Mouse (Mus musculus): Measurements from ENCODE around the gene Lsamp. TPM values are rescaled to one million over a fixed set of nuclear protein-coding genes. Genes with fewer than 3 reads are reported as not detected.
A peak's percentile ranks its signal among the peaks of the same experiment; 100 is the strongest.

Gene Lsamp
- polyA plus RNA-seq, 1 experiment from 2014 or later = 0.95 TPM

- no peak for DNase-seq
- Histone ChIP-seq H3K4me2 (no peak overlapping the region), H3K27ac (ENCODE audit: low read depth) (no peak overlapping the region), H3K4me3 (ENCODE audit: low read depth, low read length) (no peak overlapping the region), H3K4me1 (ENCODE audit: insufficient read depth) (no peaks in the 10 kb centered on the region), H3K36me3 (ENCODE audit: insufficient read depth) (no peaks in the 10 kb centered on the region), H3K27me3 (ENCODE audit: insufficient read depth, low read length) (no peaks in the 10 kb centered on the region), H3K9ac (no peak overlapping the region), H3K9me3 (ENCODE audit: low read depth, low read length) (no peaks in the 10 kb centered on the region)
- WGBS = 77% methylated on average over 11 of the region's 11 CpGs
- no peak for ATAC-seq (ENCODE audit: insufficient read depth)
- no peak for TF ChIP-seq CTCF (IDR thresholded peaks at IDR 0.05; ENCODE audit: low read depth)
These were observed 1762.2 kb downstream of the Lsamp start for GRCm38 (mm10) chr16:41746235-41746911.

GRCm38 (mm10) chr16:41747874-41748273, 1763.7 kb downstream of the Lsamp start:
- Histone ChIP-seq H3K9me3 (ENCODE audit: low read depth, low read length) (no peaks in the 10 kb centered on the region), H3K4me3 (ENCODE audit: low read depth, low read length) (no peak overlapping the region), H3K4me1 (ENCODE audit: insufficient read depth) (no peaks in the 10 kb centered on the region), H3K36me3 (ENCODE audit: insufficient read depth) (no peaks in the 10 kb centered on the region), H3K9ac (no peak overlapping the region), H3K27me3 (ENCODE audit: insufficient read depth, low read length) (no peaks in the 10 kb centered on the region), H3K4me2 (no peak overlapping the region), H3K27ac (ENCODE audit: low read depth) (no peak overlapping the region)
- DNase-seq (no peak), ATAC-seq (ENCODE audit: insufficient read depth) (no peak)
- WGBS = 90% methylated on average over 2 of the region's 2 CpGs
- no peak for TF ChIP-seq CTCF (IDR thresholded peaks at IDR 0.05; ENCODE audit: low read depth)

- WGBS = 71% methylated on average over 2 of the region's 2 CpGs
- no peak for DNase-seq
- TF ChIP-seq CTCF (IDR thresholded peaks at IDR 0.05; ENCODE audit: low read depth) = no peak
- H3K4me2 ChIP-seq = no peak overlapping the region
- no peak overlapping the region for H3K27ac ChIP-seq (ENCODE audit: low read depth)
- H3K4me1 ChIP-seq (ENCODE audit: insufficient read depth) = no peaks in the 10 kb centered on the region
- H3K4me3 ChIP-seq (ENCODE audit: low read depth, low read length) = no peak overlapping the region
- H3K27me3 ChIP-seq (ENCODE audit: insufficient read depth, low read length) = no peaks in the 10 kb centered on the region
- ATAC-seq (ENCODE audit: insufficient read depth) = no peak
- no peaks in the 10 kb centered on the region for H3K36me3 ChIP-seq (ENCODE audit: insufficient read depth)
- H3K9me3 ChIP-seq (ENCODE audit: low read depth, low read length) = no peaks in the 10 kb centered on the region
- H3K9ac ChIP-seq = no peak overlapping the region
These were observed 1764.6 kb downstream of the Lsamp start for GRCm38 (mm10) chr16:41748759-41749158.

- DNase-seq (no peak), ATAC-seq (ENCODE audit: insufficient read depth) (no peak)
- Histone ChIP-seq H3K4me2 (no peak overlapping the region), H3K4me3 (ENCODE audit: low read depth, low read length) (no peak overlapping the region), H3K9me3 (ENCODE audit: low read depth, low read length) (no peaks in the 10 kb centered on the region), H3K9ac (no peak overlapping the region), H3K4me1 (ENCODE audit: insufficient read depth) (no peaks in the 10 kb centered on the region), H3K27ac (ENCODE audit: low read depth) (no peak overlapping the region), H3K27me3 (ENCODE audit: insufficient read depth, low read length) (no peaks in the 10 kb centered on the region), H3K36me3 (ENCODE audit: insufficient read depth) (no peaks in the 10 kb centered on the region)
- WGBS = 60% methylated on average over 6 of the region's 6 CpGs
- TF ChIP-seq CTCF (IDR thresholded peaks at IDR 0.05; ENCODE audit: low read depth) = no peak
These were observed 1780.1 kb downstream of the Lsamp start for GRCm38 (mm10) chr16:41764285-41764684.

DNA sequence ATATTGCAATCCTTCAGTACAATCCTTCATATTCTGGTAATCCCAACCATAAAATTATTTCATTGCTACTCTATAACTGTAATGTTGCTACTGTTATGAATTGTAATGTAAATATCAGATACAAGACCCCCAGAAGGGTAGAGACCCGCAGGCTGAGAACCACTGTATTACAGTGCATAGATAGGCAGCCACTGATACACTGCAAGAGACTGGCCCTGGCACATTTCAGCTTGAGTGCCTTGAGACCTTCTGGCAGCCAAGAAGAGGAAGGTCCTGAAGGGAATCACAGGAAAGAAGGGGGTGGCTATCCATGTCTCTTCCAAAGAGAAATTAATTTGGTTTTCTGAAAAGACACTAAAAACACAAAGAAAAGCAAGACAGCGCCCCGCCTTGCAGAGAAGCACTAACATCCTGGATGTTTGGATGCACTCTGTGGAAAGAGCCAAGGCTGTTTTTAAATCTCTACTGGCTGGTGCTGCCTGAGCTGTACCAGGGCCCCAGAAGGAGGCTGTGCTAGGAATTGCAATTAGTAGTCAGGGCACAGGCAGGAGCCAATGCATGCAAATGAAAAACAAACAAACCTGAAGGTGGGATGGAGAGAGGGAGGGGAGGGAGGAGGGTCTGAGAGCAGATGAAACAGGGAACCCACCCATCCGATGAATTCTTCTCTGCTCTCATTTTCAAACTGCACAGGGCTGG, 1787.4 kb downstream of the Lsamp start:
- no peak for ATAC-seq (ENCODE audit: insufficient read depth)
- Histone ChIP-seq H3K27ac (ENCODE audit: low read depth) (no peak overlapping the region), H3K27me3 (ENCODE audit: insufficient read depth, low read length) (no peaks in the 10 kb centered on the region), H3K36me3 (ENCODE audit: insufficient read depth) (no peaks in the 10 kb centered on the region), H3K9me3 (ENCODE audit: low read depth, low read length) (no peaks in the 10 kb centered on the region), H3K4me2 (no peak overlapping the region), H3K4me3 (ENCODE audit: low read depth, low read length) (no peak overlapping the region), H3K9ac (no peak overlapping the region), H3K4me1 (ENCODE audit: insufficient read depth) (no peaks in the 10 kb centered on the region)
- no peak for DNase-seq
- WGBS = 53% methylated on average over 4 of the region's 4 CpGs
- no peak for TF ChIP-seq CTCF (IDR thresholded peaks at IDR 0.05; ENCODE audit: low read depth)

DNA sequence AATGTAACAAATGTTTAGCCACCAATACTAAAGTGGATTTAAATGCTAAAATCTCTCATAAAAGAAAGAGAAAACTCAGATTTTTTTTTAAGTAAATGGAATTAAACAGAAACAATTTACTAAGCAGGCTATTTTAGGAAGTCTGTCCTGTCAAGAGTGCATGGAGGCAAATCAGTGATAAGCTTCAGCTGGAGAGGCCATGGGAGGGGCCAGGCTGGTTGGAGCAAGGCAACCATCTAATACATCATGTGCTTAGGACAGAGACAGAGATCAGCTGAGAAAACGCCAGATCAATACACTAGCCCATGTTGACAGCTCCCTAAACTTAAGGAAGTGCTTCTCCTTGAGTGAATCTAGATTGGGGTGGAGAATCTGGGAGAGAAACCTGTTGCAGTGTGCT, 1793.4 kb downstream of the Lsamp start:
- no peak for TF ChIP-seq CTCF (IDR thresholded peaks at IDR 0.05; ENCODE audit: low read depth)
- H3K4me2 ChIP-seq = no peak overlapping the region
- no peaks in the 10 kb centered on the region for H3K4me1 ChIP-seq (ENCODE audit: insufficient read depth)
- H3K4me3 ChIP-seq (ENCODE audit: low read depth, low read length) = no peak overlapping the region
- DNase-seq = peak; percentile 31
- peak; percentile 68; the same call in 1 of the 2 replicates for ATAC-seq (ENCODE audit: insufficient read depth)
- H3K9ac ChIP-seq = no peak overlapping the region
- H3K36me3 ChIP-seq (ENCODE audit: insufficient read depth) = no peaks in the 10 kb centered on the region
- no peaks in the 10 kb centered on the region for H3K9me3 ChIP-seq (ENCODE audit: low read depth, low read length)
- H3K27ac ChIP-seq (ENCODE audit: low read depth) = no peak overlapping the region
- no peaks in the 10 kb centered on the region for H3K27me3 ChIP-seq (ENCODE audit: insufficient read depth, low read length)
- 22% methylated on average over 1 of the region's 1 CpGs for WGBS

DNA sequence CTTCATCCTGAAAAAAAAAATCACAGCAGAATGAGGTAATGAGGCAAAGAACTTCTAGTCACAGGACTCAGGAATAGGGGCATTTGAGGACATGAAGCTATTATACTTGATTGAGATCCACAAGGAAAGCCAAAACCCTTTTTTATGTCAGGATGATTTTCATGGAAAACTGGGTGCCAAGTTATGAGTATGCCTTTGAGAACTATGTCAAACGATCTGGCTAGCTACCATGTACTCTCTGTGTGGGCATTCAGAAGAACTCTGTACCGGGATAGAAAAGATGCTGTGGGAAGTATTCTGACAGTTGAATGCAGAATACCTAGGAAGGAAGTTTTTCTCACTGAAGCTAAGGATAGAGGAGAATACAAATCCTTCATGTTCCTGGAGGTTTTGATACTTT, 1801.4 kb downstream of the Lsamp start:
- H3K4me1 ChIP-seq (ENCODE audit: insufficient read depth) = no peaks in the 10 kb centered on the region
- H3K9me3 ChIP-seq (ENCODE audit: low read depth, low read length) = no peaks in the 10 kb centered on the region
- H3K27me3 ChIP-seq (ENCODE audit: insufficient read depth, low read length) = no peaks in the 10 kb centered on the region
- no peak for TF ChIP-seq CTCF (IDR thresholded peaks at IDR 0.05; ENCODE audit: low read depth)
- no peak for ATAC-seq (ENCODE audit: insufficient read depth)
- no peak for DNase-seq
- H3K27ac ChIP-seq (ENCODE audit: low read depth) = no peak overlapping the region
- no peak overlapping the region for H3K4me2 ChIP-seq
- WGBS = 87% methylated on average over 2 of the region's 2 CpGs
- no peak overlapping the region for H3K4me3 ChIP-seq (ENCODE audit: low read depth, low read length)
- H3K9ac ChIP-seq = no peak overlapping the region
- no peaks in the 10 kb centered on the region for H3K36me3 ChIP-seq (ENCODE audit: insufficient read depth)

Data from lung, embryonic 14.5 days (tissue).